Mouse (Mus musculus): ENCODE results near the gene Ankrd40. TPM values are rescaled to one million over a fixed set of nuclear protein-coding genes. Genes with fewer than 3 reads are reported as not detected.

Gene Ankrd40
- polyA plus RNA-seq, 2 experiments = 5.5 to 12.6 TPM

- Histone ChIP-seq H3K4me3 (ENCODE audit: insufficient read depth in 1 of 2, low read depth in 2 of 2, low read length in 2 of 2) (peak overlapping the region; percentile 99 to 100), H3K27me3 (ENCODE audit: control insufficient read depth, insufficient read depth, low read length) (no peaks in the 10 kb centered on the region), H3K4me1 (replicated peaks; ENCODE audit: control insufficient read depth in 2 of 2, insufficient read depth in 2 of 2, low read length in 1 of 2) (peaks cover 30 to 36% of the 10 kb centered on the region in 2 experiments), H3K9me3 (ENCODE audit: control insufficient read depth, low read length) (no peaks in the 10 kb centered on the region), H3K9ac (replicated peaks) (peak overlapping the region; percentile 99), H3K27ac (peak overlapping the region; percentile 95), H3K36me3 (replicated peaks; ENCODE audit: control insufficient read depth, insufficient read depth, low read depth) (peaks cover 10% of the 10 kb centered on the region), H3K4me2 (ENCODE audit: low read depth) (peak overlapping the region; percentile 85)
- ATAC-seq (ENCODE audit: insufficient read depth) (no peak), DNase-seq (ENCODE audit: low read depth in 3 of 3, low spot score in 3 of 3) (no peak)
- no peak for TF ChIP-seq EP300 (IDR thresholded peaks at IDR 0.05; ENCODE audit: low read depth)
- WGBS (ENCODE audit: insufficient replicate concordance) = 35% methylated on average over 5 of the region's 5 CpGs
Measured at GRCm38 (mm10) chr11:94322636-94323035, 5.2 kb upstream of the Ankrd40 start.

- H3K9ac ChIP-seq (replicated peaks) = no peak overlapping the region
Measured at GRCm38 (mm10) chr11:94323271-94323925, 4.4 kb upstream of the Ankrd40 start.

GRCm38 (mm10) chr11:94324618-94325017 is 3.2 kb upstream of the Ankrd40 start:
- no peak overlapping the region for H3K4me3 ChIP-seq (ENCODE audit: insufficient read depth in 1 of 2, low read depth in 2 of 2, low read length in 2 of 2)
- WGBS (ENCODE audit: insufficient replicate concordance) = 78% methylated on average over 5 of the region's 5 CpGs
- no peaks in the 10 kb centered on the region for H3K9me3 ChIP-seq (ENCODE audit: control insufficient read depth, low read length)
- H3K4me2 ChIP-seq (ENCODE audit: low read depth) = no peak overlapping the region
- ATAC-seq (ENCODE audit: insufficient read depth) (no peak), DNase-seq (ENCODE audit: low read depth in 3 of 3, low spot score in 3 of 3) (no peak)
- H3K27ac ChIP-seq = no peak overlapping the region
- no peaks in the 10 kb centered on the region for H3K27me3 ChIP-seq (ENCODE audit: control insufficient read depth, insufficient read depth, low read length)
- no peaks in the 10 kb centered on the region for H3K36me3 ChIP-seq (replicated peaks; ENCODE audit: control insufficient read depth, insufficient read depth, low read depth)
- peaks cover 22 to 24% of the 10 kb centered on the region in 2 experiments for H3K4me1 ChIP-seq (replicated peaks; ENCODE audit: control insufficient read depth in 2 of 2, insufficient read depth in 2 of 2, low read length in 1 of 2)
- TF ChIP-seq CTCF (IDR thresholded peaks at IDR 0.05; ENCODE audit: low read depth) (no peak), EP300 (IDR thresholded peaks at IDR 0.05; ENCODE audit: low read depth) (no peak)
- no peak overlapping the region for H3K9ac ChIP-seq (replicated peaks)

More at GRCm38 (mm10) chr11:94323271-94323925, 4.4 kb upstream of the Ankrd40 start:
- Histone ChIP-seq H3K9me3 (ENCODE audit: control insufficient read depth, low read length) (no peaks in the 10 kb centered on the region), H3K27me3 (ENCODE audit: control insufficient read depth, insufficient read depth, low read length) (no peaks in the 10 kb centered on the region), H3K4me2 (ENCODE audit: low read depth) (no peak overlapping the region; the same call in 1 of the 2 replicates), H3K4me3 (ENCODE audit: insufficient read depth in 1 of 2, low read depth in 2 of 2, low read length in 2 of 2) (no peak overlapping the region), H3K27ac (no peak overlapping the region; the same call in 1 of the 2 replicates), H3K36me3 (replicated peaks; ENCODE audit: control insufficient read depth, insufficient read depth, low read depth) (peaks cover 6% of the 10 kb centered on the region), H3K4me1 (replicated peaks; ENCODE audit: control insufficient read depth in 2 of 2, insufficient read depth in 2 of 2, low read length in 1 of 2) (peaks cover 24 to 30% of the 10 kb centered on the region in 2 experiments)
- no peak for DNase-seq (ENCODE audit: low read depth in 3 of 3, low spot score in 3 of 3)
- no peak for ATAC-seq (ENCODE audit: insufficient read depth)
- TF ChIP-seq CTCF (IDR thresholded peaks at IDR 0.05; ENCODE audit: low read depth) (no peak), EP300 (IDR thresholded peaks at IDR 0.05; ENCODE audit: low read depth) (no peak)
- WGBS (ENCODE audit: insufficient replicate concordance) = 80% methylated on average over 5 of the region's 5 CpGs

- H3K9me3 ChIP-seq (ENCODE audit: control insufficient read depth, low read length) = no peaks in the 10 kb centered on the region
- H3K27me3 ChIP-seq (ENCODE audit: control insufficient read depth, insufficient read depth, low read length) = no peaks in the 10 kb centered on the region
- no peak overlapping the region for H3K27ac ChIP-seq
- H3K4me1 ChIP-seq (replicated peaks; ENCODE audit: control insufficient read depth in 2 of 2, insufficient read depth in 2 of 2, low read length in 1 of 2) = peaks cover 22 to 23% of the 10 kb centered on the region in 2 experiments
- no peak for TF ChIP-seq CTCF (IDR thresholded peaks at IDR 0.05; ENCODE audit: low read depth)
- TF ChIP-seq EP300 (IDR thresholded peaks at IDR 0.05; ENCODE audit: low read depth) = no peak
- no peak overlapping the region; a peak in 1 of 4 replicates for H3K4me3 ChIP-seq (ENCODE audit: insufficient read depth in 1 of 2, low read depth in 2 of 2, low read length in 2 of 2)
- no peak overlapping the region for H3K9ac ChIP-seq (replicated peaks)
- no peak for ATAC-seq (ENCODE audit: insufficient read depth)
- 23% methylated on average over 10 of the region's 10 CpGs for whole genome bisulfite sequencing (ENCODE audit: insufficient replicate concordance)
- peak overlapping the region; percentile 86 for H3K4me2 ChIP-seq (ENCODE audit: low read depth)
- no peak for DNase-seq (ENCODE audit: low read depth in 3 of 3, low spot score in 3 of 3)
- no peaks in the 10 kb centered on the region for H3K36me3 ChIP-seq (replicated peaks; ENCODE audit: control insufficient read depth, insufficient read depth, low read depth)
Measured at GRCm38 (mm10) chr11:94326961-94327411, 815 bp upstream of the Ankrd40 start.

- Histone ChIP-seq H3K36me3 (replicated peaks; ENCODE audit: control insufficient read depth, insufficient read depth, low read depth) (no peaks in the 10 kb centered on the region), H3K9me3 (ENCODE audit: control insufficient read depth, low read length) (no peaks in the 10 kb centered on the region), H3K9ac (replicated peaks) (peak overlapping the region; percentile 78), H3K4me2 (ENCODE audit: low read depth) (peak overlapping the region; percentile 86), H3K27ac (peak overlapping the region; percentile 52), H3K4me3 (ENCODE audit: insufficient read depth in 1 of 2, low read depth in 2 of 2, low read length in 2 of 2) (peak overlapping the region; percentile 66 to 75), H3K4me1 (replicated peaks; ENCODE audit: control insufficient read depth in 2 of 2, insufficient read depth in 2 of 2, low read length in 1 of 2) (peaks cover 25 to 30% of the 10 kb centered on the region in 2 experiments), H3K27me3 (ENCODE audit: control insufficient read depth, insufficient read depth, low read length) (no peaks in the 10 kb centered on the region)
- DNase-seq (ENCODE audit: low read depth in 3 of 3, low spot score in 3 of 3) (no peak), ATAC-seq (ENCODE audit: insufficient read depth) (no peak)
- TF ChIP-seq EP300 (IDR thresholded peaks at IDR 0.05; ENCODE audit: low read depth) = no peak
- TF ChIP-seq CTCF (IDR thresholded peaks at IDR 0.05; ENCODE audit: low read depth) = no peak
- 6% methylated on average over 10 of the region's 10 CpGs for WGBS (ENCODE audit: insufficient replicate concordance)
Measured at GRCm38 (mm10) chr11:94328644-94329025, 834 bp downstream of the Ankrd40 start.
